Mouse (Mus musculus) inflammation-experienced regulatory T-cells, adult 6 months (primary cell): ENCODE measurements at regions not wholly inside any gene's neighbourhood (a gene's known extent, or its start where the extent isn't known, plus 50 kb on each side); places are given as distances from the start of the nearest gene placed in this dataset.
"Not testable (repeated sequence)": the region's sequence is repeated elsewhere in the genome, so short reads cannot be mapped to it uniquely, and the experiment has no call there.

ENCODE experiments used
- ATAC-seq: one replicate; pipeline ENCODE4 v1.8.0; 2017

DNA sequence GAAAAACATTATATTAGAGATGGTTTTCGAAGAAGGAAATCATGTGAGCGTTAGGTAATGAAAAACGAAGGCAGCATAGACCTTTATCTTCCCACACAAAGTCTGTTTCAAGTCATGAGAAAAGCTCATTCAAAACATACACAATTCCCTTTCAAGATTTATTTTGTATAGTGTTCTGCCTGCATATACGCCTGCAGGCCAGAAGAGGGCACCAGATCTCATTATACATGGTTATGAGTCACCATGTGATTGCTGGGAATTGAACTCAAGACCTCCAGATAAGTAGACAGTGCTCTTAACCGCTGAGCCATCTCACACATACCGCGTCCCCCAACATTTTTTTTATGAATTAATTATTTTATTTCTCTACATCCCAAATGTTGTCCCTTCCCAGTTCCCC lies 578.3 kb upstream of the Ccdc54 start:
- ATAC-seq = no peak

DNA sequence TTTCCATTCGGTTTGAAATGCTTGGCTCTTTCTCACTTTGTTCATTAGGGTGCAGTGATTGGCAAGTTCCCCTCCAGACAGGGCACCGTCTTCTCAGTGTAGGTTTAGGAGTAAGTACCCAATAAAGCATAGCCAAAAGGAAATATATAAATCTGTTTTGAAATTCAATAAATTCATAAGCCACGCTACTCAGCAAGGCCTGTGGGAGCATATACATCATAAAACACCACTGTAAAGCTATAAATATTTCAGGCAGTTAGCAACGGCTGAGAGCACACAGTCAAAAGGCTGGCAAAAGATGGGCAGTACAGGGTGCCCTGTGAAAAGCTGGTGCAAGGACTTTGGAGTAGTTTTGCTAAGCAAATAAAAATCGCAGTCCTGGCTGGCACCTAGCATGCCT lies 569.8 kb upstream of the Ccdc54 start:
- ATAC-seq = no peak

DNA sequence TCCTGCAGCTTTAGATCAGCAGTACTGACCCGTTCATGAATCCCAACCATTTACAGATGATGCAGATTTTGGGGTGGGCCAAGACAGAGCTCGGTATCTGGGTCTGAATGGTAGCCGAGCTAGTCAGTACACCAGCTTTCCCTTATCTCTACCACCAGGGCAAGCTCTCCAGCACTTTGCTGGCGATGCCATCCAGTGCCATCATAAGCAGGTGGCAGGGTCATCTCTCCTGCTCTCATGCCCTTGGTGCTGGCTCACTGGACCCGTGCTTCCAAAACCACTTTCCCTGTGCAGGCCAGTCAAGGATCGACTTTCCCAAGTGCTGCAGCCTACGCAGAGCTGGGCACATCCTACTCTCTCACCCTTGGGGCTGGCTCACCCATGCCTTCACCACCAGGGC lies 547.6 kb upstream of the Ccdc54 start:
- no peak for ATAC-seq

DNA sequence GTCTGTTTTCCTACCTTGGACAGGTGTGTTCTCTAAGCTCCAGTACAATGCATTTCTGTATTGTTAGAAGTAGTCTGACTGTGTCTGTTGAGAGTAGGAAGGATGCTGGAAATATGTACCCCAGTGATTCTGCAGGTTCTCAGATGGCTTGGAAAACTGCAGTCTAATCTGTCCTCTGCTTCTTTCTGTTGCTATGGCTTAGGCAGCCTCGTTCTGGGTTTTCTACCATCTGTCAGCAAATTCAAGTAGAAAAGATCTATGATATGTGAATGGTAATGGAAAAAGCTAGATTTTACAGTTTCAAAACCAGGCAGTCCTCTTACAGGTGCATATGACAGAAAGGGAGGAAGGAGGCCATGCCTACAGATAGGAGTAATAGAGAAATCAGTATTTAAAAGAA lies 528.9 kb upstream of the Ccdc54 start:
- no peak for ATAC-seq

DNA sequence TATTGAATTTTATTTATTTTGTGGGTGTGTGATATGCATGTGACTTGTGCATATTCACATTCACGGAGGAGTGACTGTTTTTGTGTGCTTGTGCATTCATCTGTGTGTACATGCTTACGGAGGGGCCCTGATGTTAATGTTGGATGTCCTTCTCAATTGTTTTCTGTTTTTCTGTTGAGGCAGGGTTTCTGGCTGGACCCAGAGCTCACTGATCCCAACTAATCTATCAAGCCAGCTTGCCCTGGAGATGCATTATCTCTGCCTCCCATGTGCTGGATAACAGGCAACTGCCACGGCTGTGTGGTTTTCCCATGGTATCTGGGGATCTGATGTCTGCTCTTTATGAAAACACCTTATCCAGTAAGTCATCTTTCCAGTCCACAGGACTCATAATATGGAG lies 527.4 kb upstream of the Ccdc54 start:
- no peak for ATAC-seq

DNA sequence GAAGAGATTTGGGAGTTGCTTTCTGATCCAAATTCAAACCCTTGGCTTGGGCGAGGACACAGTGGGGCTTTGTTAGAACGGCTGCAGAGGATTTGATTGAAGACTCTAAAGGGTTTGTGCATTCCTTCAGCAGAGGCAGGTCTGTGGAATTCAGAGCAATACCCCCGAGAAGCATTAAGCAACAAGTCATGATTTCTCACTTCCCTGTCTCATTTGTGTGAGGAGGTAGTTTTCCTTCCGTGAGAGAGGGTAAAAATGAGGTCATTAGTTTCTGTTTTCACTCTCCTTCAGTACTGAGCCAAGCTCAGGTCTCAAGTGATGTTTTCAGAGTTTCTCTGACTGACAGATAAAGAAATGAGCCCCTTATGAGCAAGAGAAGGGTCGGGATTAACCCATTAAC lies 526.9 kb upstream of the Ccdc54 start:
- ATAC-seq = no peak

DNA sequence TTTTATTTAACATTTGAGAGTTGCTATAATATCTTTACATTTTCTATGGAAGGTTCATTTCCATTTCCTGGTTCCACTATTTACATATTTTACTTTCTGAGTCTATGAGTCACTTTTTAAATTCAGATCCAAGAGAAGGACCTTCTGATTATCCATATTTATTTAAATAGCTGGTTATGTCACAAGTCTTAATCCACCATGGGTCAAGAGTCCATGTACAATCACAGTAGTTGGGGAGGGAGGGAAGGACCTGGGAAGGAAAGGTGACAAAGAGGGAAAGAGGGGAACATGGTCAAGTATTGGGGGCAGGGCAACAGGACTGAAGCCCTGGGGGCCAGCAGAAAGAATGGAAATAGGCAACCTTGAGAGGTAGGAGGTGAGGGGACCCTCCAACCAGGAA lies 518.9 kb upstream of the Ccdc54 start:
- no peak for ATAC-seq

DNA sequence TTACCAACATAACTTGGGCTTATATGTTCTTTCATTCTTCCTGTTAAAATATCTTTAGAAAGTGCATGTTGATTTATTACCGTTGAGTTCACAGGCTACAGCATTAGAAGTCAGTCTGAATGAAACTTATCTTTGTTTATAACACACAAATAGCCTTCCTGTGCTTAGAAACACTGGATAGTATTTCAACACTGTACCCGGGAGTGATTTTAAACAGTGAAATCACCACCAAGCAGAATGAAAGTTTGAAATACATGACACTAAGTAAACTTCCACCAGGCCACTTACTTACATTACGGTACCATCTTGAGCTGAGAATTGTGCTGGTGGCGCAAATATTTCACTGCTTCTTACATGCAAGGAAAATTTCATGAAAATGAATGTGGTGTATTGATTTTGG lies 516.5 kb upstream of the Ccdc54 start:
- no peak for ATAC-seq

DNA sequence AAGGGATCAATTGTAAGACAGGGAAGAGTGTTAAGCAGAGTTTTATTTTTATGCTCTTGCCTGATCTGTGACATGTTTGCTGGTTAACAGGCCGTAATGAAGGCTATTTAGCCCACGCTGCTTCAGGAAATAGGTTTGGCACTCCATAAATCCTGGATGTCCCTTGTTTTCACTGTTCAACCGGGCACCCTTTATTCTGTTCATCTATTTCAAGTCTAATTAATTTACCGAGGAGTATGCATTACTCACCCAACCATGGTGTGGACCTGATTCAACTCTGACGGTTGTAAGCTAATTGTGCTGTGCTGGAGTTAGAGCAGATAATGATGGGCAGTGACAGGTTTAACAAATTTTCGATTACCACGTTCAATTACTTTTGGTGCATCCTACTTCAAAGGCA lies 495.6 kb upstream of the Ccdc54 start:
- ATAC-seq = no peak

DNA sequence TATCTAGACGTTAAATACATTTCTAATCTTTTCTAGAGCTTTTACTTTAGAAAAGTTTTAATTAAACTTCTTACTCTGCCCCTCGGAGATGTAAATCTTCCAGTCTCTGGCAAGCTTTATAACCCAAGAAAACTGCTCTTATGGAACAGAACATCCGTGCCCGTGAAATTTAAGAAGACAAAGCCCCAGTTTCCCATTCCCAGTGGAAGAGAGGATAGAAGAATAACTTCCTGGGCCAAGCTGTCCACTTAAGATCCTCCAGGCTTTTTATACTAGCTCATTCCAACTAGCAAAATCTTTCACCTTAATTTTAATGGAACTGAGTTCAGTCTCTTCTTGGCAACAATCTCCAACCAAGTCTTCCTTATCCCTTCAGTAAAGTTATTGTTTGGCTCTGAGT lies 489.2 kb upstream of the Ccdc54 start:
- no peak for ATAC-seq

DNA sequence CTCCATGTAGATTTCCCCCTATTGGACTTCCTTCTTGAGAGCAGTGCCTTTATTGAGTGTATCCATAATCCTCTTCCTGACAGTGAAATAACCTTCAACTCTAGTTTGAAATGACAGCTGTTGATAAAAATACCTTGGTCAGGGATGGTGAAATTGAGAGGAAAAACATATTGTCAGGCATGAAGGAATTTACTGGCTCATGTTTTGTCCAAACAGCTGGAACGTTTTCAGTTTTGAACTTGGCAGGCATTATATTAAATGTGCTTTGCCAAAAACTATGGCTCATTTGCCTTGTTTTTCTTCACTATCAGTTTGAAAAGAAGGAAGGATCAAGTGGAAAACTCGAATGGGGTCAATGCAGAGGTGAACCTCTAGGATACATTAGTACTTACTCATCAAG lies 457.7 kb upstream of the Ccdc54 start:
- ATAC-seq = no peak

DNA sequence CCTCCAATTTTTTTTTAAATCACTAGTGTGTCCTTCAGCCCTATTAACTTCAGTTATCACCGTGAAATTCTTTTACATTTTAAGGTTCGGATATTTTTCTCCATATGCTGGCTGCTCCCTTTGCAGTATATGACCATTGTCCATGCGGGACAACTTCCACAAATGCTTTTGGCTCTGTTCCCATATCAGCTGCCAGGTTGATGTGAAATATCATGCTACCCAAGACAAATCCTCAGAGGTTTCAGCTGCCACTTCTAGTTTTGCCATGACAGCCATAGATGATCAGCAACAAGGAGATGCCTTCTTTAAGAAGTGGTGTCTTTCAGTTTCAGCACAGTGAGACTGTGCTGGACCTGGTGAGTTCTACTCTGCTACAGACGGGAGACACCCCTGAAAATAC lies 457.2 kb upstream of the Ccdc54 start:
- no peak for ATAC-seq

DNA sequence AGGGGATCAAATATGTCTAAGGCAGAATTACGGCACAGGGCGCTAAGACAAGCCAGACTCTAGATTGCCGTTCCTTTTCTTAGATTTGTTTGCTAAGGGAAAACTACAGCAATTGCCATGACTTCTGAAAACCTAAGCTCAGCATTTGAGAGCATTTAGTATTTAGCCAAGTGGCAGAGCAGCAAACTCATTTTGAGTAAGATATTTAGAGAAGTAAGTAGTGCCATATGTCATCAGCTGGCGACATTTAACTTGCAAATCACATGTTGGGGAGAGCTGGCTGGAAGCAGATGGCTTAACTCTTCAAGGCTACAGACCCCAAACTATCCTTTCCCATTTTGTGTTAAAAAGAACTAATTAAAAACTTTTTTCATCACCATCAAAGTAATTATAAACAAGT lies 450.4 kb upstream of the Ccdc54 start:
- no peak for ATAC-seq

DNA sequence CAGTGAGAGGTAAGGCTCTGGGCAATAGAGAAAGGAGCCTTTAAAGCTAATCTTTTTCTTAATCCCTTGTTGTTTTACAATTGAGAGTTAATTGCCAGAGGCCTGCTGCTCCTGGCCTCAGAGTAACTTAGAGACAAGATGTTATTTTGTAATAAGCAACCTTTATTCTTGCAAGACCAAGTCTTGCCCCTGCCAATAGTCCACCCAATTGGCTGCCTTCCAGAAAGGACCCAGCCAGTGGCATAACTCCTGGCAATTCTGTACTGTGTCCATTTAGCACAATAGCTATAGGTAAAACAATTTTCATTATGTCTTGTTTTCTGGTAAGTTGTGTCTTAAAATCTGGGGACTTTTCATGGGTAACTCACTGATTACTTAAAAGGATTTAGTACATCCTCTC lies 411.9 kb upstream of the Ccdc54 start:
- ATAC-seq = no peak

DNA sequence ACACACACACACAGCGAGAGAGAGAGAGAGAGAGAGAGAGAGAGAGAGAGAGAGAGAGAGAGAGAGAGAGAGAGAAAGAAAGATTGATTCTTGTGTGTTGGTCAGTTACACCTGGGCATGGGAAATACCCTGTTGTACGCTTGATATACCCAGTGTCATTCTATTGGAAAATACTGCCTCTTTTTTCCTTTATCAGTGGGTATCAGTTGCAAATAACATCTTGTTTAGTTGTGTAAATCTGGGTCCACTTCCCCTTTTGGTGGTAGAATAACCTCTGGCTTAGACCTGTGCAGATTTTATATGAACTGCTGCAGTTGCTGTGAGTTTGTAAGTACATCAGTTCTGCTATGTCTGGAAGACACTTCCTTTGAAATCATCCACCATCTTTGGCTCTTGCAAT lies 373.4 kb upstream of the Ccdc54 start:
- ATAC-seq = no peak

DNA sequence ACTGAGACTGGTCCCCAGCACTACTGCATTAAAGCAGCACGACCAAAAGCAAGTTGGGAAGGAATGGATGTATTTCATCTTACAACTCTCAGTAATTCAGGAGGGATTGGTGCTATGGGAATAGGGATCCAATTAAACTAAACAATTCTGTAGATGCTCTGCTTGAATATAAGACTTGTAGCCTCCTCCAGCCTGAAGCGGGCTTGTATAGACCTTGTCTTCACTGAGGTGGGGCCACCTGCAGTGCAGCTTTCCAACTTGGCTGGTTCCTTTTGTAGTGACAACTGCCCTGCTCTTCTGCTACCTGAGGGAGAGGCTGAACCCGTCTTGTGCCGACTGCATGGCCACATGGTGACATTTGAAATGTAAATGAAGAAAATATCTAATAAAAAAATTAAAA lies 353.1 kb upstream of the Ccdc54 start:
- no peak for ATAC-seq

DNA sequence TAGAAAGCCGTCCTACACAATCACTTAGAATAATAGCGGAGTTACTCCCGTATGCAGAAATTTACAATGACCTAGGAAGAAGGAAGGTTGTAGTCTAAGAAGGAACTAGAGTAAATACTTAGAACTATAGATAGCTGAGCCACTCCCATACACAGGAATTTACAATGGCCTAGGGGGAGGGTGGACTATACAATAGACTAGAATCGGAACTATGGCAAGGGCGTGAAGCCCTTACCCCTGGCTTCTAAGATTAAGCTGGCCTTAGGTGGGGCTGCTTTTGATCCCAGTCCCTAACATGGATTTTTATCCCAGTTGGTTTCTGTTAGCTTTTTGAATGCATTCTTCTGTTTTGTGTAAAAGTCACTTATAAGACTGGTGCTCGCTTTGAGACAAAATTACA lies 352.6 kb upstream of the Ccdc54 start:
- ATAC-seq = not testable (repeated sequence)

DNA sequence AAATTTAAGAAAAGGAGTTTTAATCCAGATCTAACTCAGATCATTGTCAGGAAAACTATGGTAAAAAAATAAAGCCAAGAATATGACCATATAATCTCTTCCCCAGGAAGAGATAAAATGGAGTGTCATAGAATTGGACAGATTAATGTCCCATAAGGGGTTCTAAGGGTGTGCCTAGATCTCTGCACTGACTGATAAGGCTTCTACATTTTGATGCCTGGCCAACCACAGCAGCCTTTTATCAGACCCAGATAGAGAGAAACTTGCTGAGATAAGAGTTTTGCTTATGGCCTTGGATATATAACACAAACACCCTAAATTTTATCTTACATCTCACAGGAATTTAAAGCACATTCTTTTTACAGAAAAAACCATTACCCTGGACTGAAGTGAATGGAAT lies 351.3 kb upstream of the Ccdc54 start:
- ATAC-seq = no peak

DNA sequence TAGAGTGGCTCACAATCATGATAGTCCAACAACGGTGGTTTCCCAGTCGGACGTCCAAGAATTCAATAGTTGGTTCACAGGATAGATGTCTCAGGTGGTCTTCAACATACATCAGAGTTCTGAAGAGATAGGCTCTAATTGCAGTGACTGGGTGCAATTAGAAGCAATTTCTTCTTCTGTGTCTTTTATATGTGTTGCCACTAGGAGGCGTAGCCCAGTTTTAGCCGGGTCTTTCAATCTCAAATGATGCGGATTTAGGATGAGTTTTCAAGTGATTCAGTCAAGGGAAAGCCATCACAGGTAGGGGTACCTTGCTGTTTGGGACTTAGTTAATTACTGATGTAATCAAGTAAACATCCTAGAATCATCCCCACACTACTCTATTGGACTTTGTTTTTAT lies 348.4 kb upstream of the Ccdc54 start:
- no peak for ATAC-seq

DNA sequence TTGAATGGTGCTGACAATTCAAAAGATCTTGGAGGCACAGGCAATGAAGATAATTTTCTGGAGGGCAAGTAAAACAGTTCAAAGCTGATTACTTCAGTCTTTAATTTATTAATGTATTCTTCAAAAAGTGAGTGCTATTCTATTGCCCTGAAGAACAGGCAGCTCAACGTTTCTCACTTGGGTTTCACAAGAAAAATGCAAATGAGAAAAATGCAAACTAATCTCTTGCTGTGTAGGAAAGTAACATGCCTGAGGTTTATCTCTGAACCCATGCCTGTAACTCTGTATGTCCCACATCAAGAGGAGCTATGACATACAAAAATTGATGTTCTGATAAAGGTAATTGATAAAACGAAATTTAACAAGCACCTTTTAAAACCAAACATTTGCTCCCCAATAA lies 316.8 kb upstream of the Ccdc54 start:
- ATAC-seq = no peak

DNA sequence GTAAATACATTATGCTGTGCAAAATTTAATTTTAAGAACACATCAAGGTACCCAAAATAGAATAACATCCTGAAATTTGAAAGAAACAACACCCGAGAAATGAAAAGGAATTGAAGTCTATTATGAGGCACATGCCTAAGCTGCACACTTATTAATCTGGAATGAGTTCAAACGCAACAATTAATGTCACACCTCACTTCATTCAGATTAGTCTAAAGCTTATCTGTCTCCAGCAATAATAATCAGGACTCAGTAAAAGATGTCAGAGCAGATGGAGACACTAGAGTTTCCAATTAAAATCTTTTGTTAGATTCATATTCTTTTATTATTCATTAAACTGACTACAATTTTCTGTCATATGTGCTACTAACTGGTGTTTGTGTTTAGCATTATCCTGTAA lies 308.2 kb upstream of the Ccdc54 start:
- no peak for ATAC-seq

DNA sequence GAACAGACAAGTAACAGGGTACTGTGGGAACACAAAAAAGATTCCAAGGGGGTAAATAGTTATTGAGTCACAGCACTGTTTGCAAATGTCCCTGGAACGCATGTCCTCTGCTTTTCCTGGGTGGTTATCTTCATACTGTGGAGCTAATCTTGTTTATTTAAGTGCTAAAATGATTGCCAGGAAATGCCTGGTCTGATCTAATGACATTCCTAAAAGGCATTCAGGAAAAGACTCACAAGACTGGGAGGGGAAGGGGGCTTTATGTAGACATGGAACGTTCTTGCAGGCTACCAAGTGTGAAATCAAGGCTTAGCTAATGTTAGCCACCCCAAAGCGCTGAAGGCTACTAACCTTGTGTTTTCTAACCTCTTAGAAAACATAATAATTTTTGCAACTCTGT lies 287.0 kb upstream of the Ccdc54 start:
- no peak for ATAC-seq

DNA sequence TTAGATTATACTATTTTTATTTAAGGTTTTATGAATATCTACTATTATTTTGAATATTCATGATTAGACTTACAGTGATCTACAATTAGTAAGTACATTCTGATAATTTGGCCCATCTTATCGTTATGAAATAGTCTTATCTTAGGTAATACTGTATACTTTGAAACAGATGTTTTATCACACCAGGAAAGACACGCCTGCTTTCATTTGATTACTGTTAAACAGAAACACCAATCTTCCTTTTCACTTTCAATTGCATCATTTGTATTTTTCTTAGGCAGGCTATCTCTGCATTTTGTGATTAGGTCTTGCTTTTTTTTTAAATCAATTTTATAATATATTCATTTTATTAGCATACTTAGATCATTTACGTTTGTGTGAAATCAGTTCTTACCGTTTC lies 280.4 kb upstream of the Ccdc54 start:
- ATAC-seq = no peak

DNA sequence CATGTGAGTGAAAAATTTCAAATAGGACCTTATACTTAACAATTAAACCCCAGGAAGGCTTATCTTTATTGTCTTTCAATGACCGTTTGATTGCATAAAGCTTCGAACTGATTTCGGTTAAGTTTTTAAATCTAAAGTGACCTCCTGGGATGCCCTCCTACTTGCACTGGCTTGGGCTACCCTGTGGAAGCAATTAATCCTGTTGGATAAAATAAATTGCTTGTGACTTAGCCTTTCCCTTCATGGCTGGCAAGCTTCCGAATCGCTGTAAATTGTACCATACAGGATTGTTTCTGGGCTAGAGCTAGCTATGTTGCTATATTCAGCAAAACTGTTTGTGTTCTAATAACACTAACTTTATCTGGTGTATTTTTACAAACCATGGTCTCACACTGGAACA lies 272.6 kb upstream of the Ccdc54 start:
- ATAC-seq = no peak

DNA sequence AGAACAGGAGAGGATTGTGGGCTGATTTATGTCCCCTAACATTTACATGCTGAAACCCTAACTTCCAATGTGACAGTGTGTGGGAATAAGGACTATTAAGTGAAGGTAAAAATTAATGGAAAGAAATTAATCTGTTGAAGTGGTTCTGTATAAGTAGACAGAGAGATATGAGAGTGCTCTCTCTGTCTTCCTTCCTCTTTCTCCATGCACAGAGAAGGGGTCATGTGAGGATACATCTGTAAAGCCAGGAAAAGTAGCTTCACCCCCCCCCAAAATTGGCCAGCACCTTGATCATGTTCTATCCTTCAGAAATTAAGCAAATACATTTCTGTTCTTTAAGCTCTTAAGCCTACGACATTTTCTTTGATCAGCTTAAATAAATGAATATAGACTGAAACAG lies 268.6 kb upstream of the Ccdc54 start:
- ATAC-seq = no peak

DNA sequence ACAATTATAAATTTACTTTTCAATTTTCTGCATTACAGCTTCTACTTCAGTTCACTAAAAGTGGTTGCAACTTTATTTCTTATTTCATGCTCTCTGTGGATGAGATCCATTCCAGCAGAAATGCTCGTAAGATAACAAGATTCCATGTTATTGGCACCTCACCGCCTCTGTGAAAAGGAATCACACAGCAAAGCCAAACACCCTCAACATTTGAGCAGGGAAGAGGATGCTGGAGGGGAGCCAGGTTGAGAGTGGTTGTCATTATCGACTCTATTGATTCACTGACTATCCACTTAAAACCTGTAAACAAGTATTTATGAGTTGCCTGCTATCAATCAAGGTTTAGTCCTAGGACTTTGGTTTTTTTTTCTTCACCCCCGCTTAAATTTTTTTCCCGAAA lies 261.1 kb upstream of the Ccdc54 start:
- ATAC-seq = no peak
